Mouse (Mus musculus): ENCODE results near the gene Hbq1a. TPM values are rescaled to one million over a fixed set of nuclear protein-coding genes. Genes with fewer than 3 reads are reported as not detected.

The Hbq1a gene
- total RNA-seq, 2 experiments from 2014 or later, result 1.1 to 1.8 TPM

DNA sequence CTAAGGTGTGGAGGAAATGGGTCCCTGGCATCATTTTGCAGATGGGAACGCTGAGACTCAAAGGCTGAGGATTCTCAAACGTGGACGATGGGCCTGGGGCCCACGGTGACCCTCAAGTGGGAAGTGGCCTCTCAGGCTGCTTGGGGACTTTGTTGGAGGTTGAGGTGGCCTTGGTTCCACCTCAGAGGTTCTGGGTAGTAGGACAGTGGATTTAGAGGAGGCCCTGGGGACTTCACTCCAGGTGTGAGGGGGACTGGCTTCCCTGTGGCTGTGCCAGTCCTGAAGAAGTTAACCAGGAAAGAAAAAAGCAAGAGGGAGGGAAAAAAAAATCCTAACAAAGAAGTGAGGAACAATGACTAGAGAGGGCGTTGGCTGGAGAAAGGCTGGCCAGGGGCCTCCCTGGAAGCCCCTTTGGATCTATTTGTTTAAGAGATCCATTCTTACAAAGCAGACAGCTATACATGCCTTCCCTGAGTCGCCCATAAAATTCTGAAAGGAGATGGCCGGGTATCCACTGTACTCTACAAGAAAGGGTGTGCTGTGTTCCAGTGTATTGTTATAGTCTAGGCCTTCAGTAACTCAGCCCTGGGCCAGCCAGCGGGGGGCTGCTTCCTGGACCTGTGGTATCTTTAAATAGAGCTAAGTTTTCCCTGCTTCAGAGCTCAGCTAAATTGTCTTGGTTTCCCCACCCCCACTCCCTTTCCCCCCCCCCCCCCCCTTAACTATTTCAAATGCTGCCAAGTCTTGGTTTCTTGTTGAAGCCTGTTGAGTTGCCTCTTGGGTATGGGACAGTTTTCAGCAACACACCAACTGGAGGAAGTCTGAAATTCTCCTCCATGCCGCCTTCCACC lies 48.8 kb downstream of the Hbq1a start:
- Histone ChIP-seq H3K27ac (peak overlapping the region; percentile 76), H3K4me3 (peak overlapping the region; percentile 73)
- no peak for DNase-seq (ENCODE audit: low spot score in 2 of 2)
- no peak for TF ChIP-seq CTCF (conservative IDR thresholded peaks at IDR 0.05)

DNA sequence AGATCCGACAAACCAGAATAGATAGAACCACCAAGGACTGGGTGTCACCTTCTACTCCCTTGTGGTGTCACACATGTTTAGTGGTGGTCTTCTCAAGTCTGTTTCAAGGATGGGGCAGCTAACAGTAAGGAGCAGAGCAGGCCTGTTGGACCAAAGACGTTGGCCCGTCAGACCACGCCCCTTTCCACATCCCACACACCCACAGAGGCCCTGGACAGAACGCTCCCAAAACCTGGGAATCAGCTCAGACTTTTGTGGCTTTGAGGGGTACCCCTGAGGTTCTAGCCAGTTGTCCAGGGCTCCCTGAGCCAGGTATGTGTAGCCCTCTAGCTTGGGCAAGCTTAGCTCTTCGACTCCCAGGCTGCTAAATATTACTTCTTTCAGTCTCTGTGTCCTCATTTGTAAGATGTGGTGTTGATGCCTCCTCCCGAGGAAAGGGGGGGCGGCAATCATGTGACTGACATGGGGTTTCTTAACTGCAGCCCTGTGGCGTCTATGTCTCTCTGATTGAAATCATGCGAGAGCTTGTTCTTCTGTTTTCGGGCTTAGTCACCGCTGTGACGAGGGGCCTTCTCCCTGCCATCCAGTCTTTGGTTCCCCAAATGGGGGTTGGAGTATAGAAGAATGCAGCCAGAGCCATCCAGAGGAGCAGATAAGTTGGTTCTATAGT lies 49.5 kb downstream of the Hbq1a start:
- Histone ChIP-seq H3K27ac (peak overlapping the region; percentile 6; the same call in 1 of the 2 replicates), H3K4me3 (peak overlapping the region; percentile 11; the same call in 1 of the 2 replicates)
- no peak for DNase-seq (ENCODE audit: low spot score in 2 of 2)
- TF ChIP-seq CTCF (conservative IDR thresholded peaks at IDR 0.05), result no peak

Other genes starting within 250 kb of the Hbq1a start
- gene Il9r, start 99.8 kb upstream of the Hbq1a start, total RNA-seq (2021), result not detected
- 10 to 100 TPM; 20.6 to 22.4 TPM for gene Snrnp25, start 94.7 kb upstream of the Hbq1a start, total RNA-seq (2021)
- gene Rhbdf1, start 77.8 kb upstream of the Hbq1a start, total RNA-seq (2021), result 10 to 100 TPM; 13.4 to 13.8 TPM
- 10 to 100 TPM; 15.6 to 20.5 TPM for gene Mpg, start 73.6 kb upstream of the Hbq1a start, total RNA-seq (2021)
- 10 to 100 TPM; 62.0 to 64.1 TPM for gene Nprl3, start 32.4 kb upstream of the Hbq1a start, total RNA-seq (2021)
- gene Hba-x, start 23.7 kb upstream of the Hbq1a start, total RNA-seq (2021), result not detected
- 100 to 1,000 TPM; 315 to 509 TPM for gene Hba-a1, start 16.6 kb upstream of the Hbq1a start, total RNA-seq (2021)
- 1 to 10 TPM; 1.0 to 1.7 TPM for gene Hbq1b, start 13.1 kb upstream of the Hbq1a start, total RNA-seq (2021)
- 100 to 1,000 TPM; 253 to 450 TPM for gene Hba-a2, start 3.6 kb upstream of the Hbq1a start, total RNA-seq (2021)
- 10 to 100 TPM; 10.2 to 11.1 TPM for gene Sh3pxd2b, start 47.8 kb downstream of the Hbq1a start, total RNA-seq (2021)
- 10 to 100 TPM; 29.4 to 33.7 TPM for gene Ubtd2, start 155.3 kb downstream of the Hbq1a start, total RNA-seq (2021)
- 1 to 10 TPM; 2.7 to 2.9 TPM for gene Efcab9, start 232.0 kb downstream of the Hbq1a start, total RNA-seq (2021)
- 1 to 10 TPM; 7.3 to 9.0 TPM for gene Stk10, start 233.2 kb downstream of the Hbq1a start, total RNA-seq (2021)